Mouse (Mus musculus): ENCODE results near the gene Tmem156. TPM values are rescaled to one million over a fixed set of nuclear protein-coding genes. Genes with fewer than 3 reads are reported as not detected.

The Tmem156 gene
- total RNA-seq, 2 experiments from 2014 or later = 0.38 to 0.43 TPM

GRCm38 (mm10) chr5:65005251-65005650 lies 86.7 kb downstream of the Tmem156 start:
- no peak for DNase-seq (ENCODE audit: low spot score in 2 of 2)

Other genes with a start within 250 kb of the Tmem156 start
- 1 to 10 TPM in 1 of 2 experiments, under 1 TPM in 1; 0.61 to 1.1 TPM for gene Tlr1, start 158.6 kb downstream of the Tmem156 start, total RNA-seq (2021)
- gene Tlr6, start 132.0 kb downstream of the Tmem156 start, total RNA-seq (2021) = 1 to 10 TPM in 1 of 2 experiments, under 1 TPM in 1; 0.93 to 2.0 TPM
- gene Fam114a1, start 122.1 kb downstream of the Tmem156 start, total RNA-seq (2021) = 10 to 100 TPM; 23.7 to 23.8 TPM
- gene Klhl5, start 15.4 kb upstream of the Tmem156 start, total RNA-seq (2021) = 10 to 100 TPM; 44.1 to 47.7 TPM
- 1 to 10 TPM; 5.5 to 7.0 TPM for gene Wdr19, start 107.6 kb upstream of the Tmem156 start, total RNA-seq (2021)
- gene Rfc1, start 243.5 kb upstream of the Tmem156 start, total RNA-seq (2021) = 10 to 100 TPM; 31.3 to 43.8 TPM